Mouse (Mus musculus) limb, embryonic 11.5 days (tissue): Measurements from ENCODE around the gene Galr2. TPM values are rescaled to one million over a fixed set of nuclear protein-coding genes. Genes with fewer than 3 reads are reported as not detected.
A peak's percentile ranks its signal among the peaks of the same experiment; 100 is the strongest.
"Not testable (repeated sequence)": the region's sequence is repeated elsewhere in the genome, so short reads cannot be mapped to it uniquely, and the experiment has no call there.

Experiments
- ATAC-seq: fragments of 200-750 bp; cut with Nextera tagmentation; 2 replicates; pipeline ENCODE4 v1.8.0; 2017; ENCODE audit warnings: low read depth; ENCODE audit not compliant: insufficient number of reproducible peaks, low FRiP score, low TSS enrichment
- DNase-seq: peaks from one replicate; pipeline ENCODE4 v3.0.0-alpha.2; 2015; ENCODE audit warnings: low spot score
- H3K27ac ChIP-seq: fragments of 300-500 bp; sonication (generic); replicated peaks from 2 replicates; pipeline ENCODE4 v1.5.1; 2014; ENCODE audit warnings: low read depth, mild to moderate bottlenecking, low read length
- H3K27me3 ChIP-seq: fragments of 300-500 bp; sonication (generic); 2 replicates; pipeline ENCODE4 v1.6.1; 2014; ENCODE audit warnings: mild to moderate bottlenecking, low read length, mixed read lengths; ENCODE audit not compliant: control insufficient read depth, insufficient read depth
- H3K36me3 ChIP-seq: fragments of 300-500 bp; sonication (generic); 2 replicates; pipeline ENCODE4 v1.6.1; 2014; ENCODE audit warnings: mild to moderate bottlenecking, low read length, moderate library complexity, mixed read lengths; ENCODE audit not compliant: control insufficient read depth, insufficient read depth
- H3K4me1 ChIP-seq: fragments of 300-500 bp; sonication (generic); 2 replicates; pipeline ENCODE4 v1.6.1; 2014; ENCODE audit warnings: low read length, mixed read lengths; ENCODE audit not compliant: control insufficient read depth, insufficient read depth
- H3K4me2 ChIP-seq: fragments of 300-500 bp; sonication (generic); 2 replicates; pipeline ENCODE4 v1.6.1; 2014; ENCODE audit warnings: low read depth, mild to moderate bottlenecking, moderate library complexity; ENCODE audit not compliant: severe bottlenecking
- H3K4me3 ChIP-seq: fragments of 300-500 bp; sonication (generic); 2 replicates; pipeline ENCODE4 v1.5.1; 2014; ENCODE audit warnings: low read depth, low read length
- H3K9ac ChIP-seq: fragments of 300-500 bp; sonication (generic); 2 replicates; pipeline ENCODE4 v1.6.1; 2014; ENCODE audit warnings: mild to moderate bottlenecking, low read length
- H3K9me3 ChIP-seq: fragments of 300-500 bp; sonication (generic); 2 replicates; pipeline ENCODE4 v1.6.1; 2016; ENCODE audit warnings: low read length; ENCODE audit not compliant: control insufficient read depth
- WGBS: fragments of 180-500 bp; shearing (Covaris S2); extraction: QIAGEN DNeasy Blood & Tissue Kit; methylation state at CpG from one replicate; pipeline ENCODE4 v1.1.7; 2014; 5-methylcytosine and 5-hydroxymethylcytosine counted together
- polyA plus RNA-seq: library from polyadenylated mRNA; unstranded; fragments of >200 nt; fragmentation: Nextera tagmentation; extraction: Ambion mirVana; gene quantifications from 2 replicates; pipeline ENCODE4 v1.2.1, GENCODE M21; 2014

The Galr2 gene
- polyA plus RNA-seq, 1 experiment from 2014 or later = 0.12 TPM

DNA sequence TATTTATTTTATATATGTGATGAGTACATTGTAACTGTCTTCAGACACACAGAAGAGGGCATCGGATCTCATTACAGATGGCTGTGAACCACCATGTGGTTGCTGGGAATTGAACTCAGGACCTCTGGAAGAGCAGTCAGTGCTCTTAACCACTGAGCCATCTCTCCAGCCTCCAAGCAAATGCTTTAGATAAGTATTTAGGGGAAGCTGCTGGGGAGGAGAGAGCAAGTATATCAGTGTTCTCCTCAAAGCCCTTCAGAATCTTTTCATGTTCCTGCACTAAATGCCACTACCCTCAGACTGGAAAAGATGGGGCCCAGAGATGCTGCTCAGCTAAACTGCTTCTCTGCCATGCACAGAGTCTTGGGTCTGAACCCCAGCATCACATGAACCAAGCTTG lies 3.6 kb upstream of the Galr2 start:
- not testable (repeated sequence) for H3K36me3 ChIP-seq, H3K27ac ChIP-seq, H3K4me2 ChIP-seq, H3K4me3 ChIP-seq, ATAC-seq, H3K9me3 ChIP-seq, H3K9ac ChIP-seq, DNase-seq
- 94% methylated on average over 1 of the region's 1 CpGs for WGBS
- H3K4me1 ChIP-seq = peaks cover 14% of the 10 kb centered on the region
- peaks cover 23% of the 10 kb centered on the region for H3K27me3 ChIP-seq

DNA sequence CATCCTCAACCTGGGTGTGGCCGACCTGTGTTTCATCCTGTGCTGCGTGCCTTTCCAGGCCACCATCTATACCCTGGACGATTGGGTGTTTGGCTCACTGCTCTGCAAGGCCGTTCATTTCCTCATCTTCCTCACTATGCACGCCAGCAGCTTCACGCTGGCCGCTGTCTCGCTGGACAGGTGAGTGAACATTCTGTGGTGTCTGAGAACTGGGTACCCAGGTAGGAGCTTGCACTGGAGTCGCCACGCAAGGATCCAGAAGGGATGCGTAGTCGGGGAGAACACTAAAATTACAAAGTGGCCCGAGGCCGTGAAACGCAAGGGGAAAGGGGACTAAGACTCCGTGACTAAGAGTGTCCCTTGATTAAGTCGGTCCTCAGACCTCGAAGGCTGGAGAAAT lies 932 bp downstream of the Galr2 start:
- peak; percentile 40 for DNase-seq

DNA sequence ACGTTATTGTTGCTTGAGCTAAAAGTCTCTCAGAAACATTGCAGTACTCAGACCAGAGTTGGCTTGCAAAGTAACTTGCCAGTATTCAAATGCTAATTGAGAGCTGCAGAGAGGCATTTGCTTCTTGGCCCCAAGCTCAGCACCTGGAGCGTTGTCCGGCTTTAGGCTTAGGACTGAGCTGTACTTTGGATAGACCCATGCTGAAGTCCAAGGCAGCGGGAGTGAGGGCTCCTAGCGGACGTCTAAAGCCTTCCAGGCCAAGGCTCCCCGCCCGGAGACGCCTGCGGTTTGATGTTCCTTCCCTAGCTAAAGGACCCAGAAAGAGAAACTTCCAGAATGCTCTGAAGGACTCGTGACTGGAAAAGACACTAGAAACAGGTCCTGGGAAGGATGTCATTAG lies 1.4 kb downstream of the Galr2 start:
- Histone ChIP-seq H3K4me3 (no peak overlapping the region), H3K9me3 (no peaks in the 10 kb centered on the region), H3K4me1 (peaks cover 4% of the 10 kb centered on the region; the same call in 1 of the 2 replicates), H3K4me2 (no peak overlapping the region), H3K27me3 (peaks cover 53% of the 10 kb centered on the region), H3K36me3 (no peaks in the 10 kb centered on the region), H3K27ac (no peak overlapping the region), H3K9ac (no peak overlapping the region)
- DNase-seq = peak; percentile 57
- ATAC-seq = no peak
- under 1% methylated on average over 11 of the region's 11 CpGs for WGBS

More for the DNA sequence above, 932 bp downstream of the Galr2 start:
- peak overlapping the region; percentile 19 for H3K4me3 ChIP-seq
- 2% methylated on average over 18 of the region's 18 CpGs for WGBS
- peak overlapping the region; percentile 41 for H3K4me2 ChIP-seq
- H3K9me3 ChIP-seq = no peaks in the 10 kb centered on the region
- H3K36me3 ChIP-seq = no peaks in the 10 kb centered on the region
- H3K9ac ChIP-seq = no peak overlapping the region
- no peak overlapping the region for H3K27ac ChIP-seq
- no peak for ATAC-seq
- H3K4me1 ChIP-seq = peaks cover 4% of the 10 kb centered on the region; the same call in 1 of the 2 replicates
- H3K27me3 ChIP-seq = peaks cover 53% of the 10 kb centered on the region

DNA sequence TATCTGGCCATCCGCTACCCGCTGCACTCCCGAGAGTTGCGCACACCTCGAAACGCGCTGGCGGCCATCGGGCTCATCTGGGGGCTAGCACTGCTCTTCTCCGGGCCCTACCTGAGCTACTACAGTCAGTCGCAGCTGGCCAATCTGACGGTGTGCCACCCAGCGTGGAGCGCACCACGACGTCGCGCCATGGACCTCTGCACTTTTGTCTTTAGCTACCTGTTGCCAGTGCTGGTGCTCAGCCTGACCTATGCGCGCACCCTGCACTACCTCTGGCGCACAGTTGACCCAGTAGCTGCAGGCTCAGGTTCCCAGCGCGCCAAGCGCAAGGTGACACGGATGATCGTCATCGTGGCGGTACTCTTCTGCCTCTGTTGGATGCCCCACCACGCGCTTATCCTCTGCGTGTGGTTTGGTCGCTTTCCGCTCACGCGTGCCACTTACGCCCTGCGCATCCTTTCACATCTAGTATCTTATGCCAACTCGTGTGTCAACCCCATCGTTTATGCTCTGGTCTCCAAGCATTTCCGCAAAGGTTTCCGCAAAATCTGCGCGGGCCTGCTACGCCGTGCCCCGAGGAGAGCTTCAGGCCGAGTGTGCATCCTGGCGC lies 2.3 kb downstream of the Galr2 start:
- Histone ChIP-seq H3K4me3 (no peak overlapping the region), H3K9ac (no peak overlapping the region), H3K9me3 (no peaks in the 10 kb centered on the region), H3K36me3 (peaks cover under 1% of the 10 kb centered on the region; the same call in 1 of the 2 replicates), H3K4me2 (no peak overlapping the region), H3K4me1 (peaks cover 4% of the 10 kb centered on the region; the same call in 1 of the 2 replicates), H3K27me3 (peaks cover 53% of the 10 kb centered on the region), H3K27ac (no peak overlapping the region)
- 10% methylated on average over 48 of the region's 48 CpGs for WGBS
- DNase-seq (peak; percentile 33), ATAC-seq (no peak)

DNA sequence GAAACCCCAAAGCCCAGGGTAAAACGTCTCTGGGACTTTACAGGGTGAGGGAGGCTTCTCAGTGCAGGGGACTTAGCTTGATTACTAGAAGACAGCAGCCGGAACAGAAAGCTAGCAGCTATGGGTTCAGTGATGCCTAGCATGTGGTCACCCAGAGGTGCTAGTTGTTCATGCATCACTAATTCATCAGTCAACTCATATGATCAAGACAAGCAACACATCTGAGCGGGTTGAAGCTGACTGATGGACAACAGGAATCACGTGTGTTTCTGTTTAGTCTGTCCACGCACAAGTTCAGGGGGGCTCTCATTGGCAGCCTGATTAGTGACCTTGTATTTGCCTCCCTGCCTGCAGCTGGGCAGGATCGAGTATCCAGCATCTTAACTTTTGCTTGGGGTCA lies 3.2 kb downstream of the Galr2 start:
- Histone ChIP-seq H3K4me3 (no peak overlapping the region), H3K27me3 (peaks cover 53% of the 10 kb centered on the region), H3K9ac (no peak overlapping the region), H3K27ac (no peak overlapping the region), H3K4me1 (peaks cover 4% of the 10 kb centered on the region; the same call in 1 of the 2 replicates), H3K36me3 (peaks cover 3% of the 10 kb centered on the region; the same call in 1 of the 2 replicates), H3K4me2 (no peak overlapping the region), H3K9me3 (no peaks in the 10 kb centered on the region)
- WGBS = 41% methylated on average over 6 of the region's 6 CpGs
- no peak for ATAC-seq
- no peak for DNase-seq

DNA sequence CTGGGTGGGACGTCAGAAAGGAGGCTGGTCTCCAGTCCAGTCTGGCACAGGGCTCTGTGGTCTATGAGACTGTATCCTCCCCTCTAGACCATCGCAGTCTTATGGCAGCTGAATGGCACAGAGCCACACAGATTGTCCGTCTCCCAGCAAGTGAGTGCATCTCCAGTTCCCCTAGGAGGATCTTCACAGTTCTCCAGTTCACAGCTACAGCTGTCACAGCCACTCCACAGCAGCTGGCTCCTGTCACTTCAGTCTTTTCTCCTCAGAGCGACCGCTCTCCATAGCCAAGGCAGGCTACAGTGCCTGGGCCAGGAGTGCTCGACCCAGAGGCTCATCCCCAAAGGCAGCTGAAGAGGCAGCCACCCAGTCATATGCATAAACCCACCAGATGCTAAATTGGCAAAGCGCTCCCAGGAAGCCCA lies 5.0 kb downstream of the Galr2 start:
- peaks cover 44% of the 10 kb centered on the region for H3K27me3 ChIP-seq
- ATAC-seq = no peak

DNA sequence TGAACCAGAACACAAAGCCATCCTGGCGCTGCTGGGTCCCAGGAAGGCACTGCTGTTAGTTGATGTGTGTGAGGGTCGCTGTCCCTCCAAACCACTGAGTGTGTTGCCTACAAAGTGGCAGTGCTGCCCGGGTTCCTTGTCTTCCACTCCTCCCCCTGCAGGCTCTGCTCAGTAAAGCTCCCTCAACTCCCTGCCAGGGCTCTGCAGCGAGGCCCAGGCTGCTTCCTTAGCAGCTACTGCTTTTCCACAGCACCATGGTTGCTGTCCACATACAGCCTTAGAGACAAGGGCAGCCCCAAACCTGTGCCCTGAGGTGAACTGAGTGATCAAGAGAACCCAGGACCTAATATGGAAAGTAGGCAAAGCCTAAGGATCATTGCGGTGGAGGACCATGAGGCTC lies 6.6 kb downstream of the Galr2 start:
- Histone ChIP-seq H3K9ac (no peak overlapping the region), H3K4me1 (no peaks in the 10 kb centered on the region), H3K4me3 (no peak overlapping the region), H3K27me3 (peaks cover 28% of the 10 kb centered on the region), H3K36me3 (peaks cover 7% of the 10 kb centered on the region; the same call in 1 of the 2 replicates), H3K4me2 (no peak overlapping the region), H3K27ac (no peak overlapping the region), H3K9me3 (no peaks in the 10 kb centered on the region)
- WGBS = 80% methylated on average over 5 of the region's 5 CpGs
- no peak for DNase-seq
- no peak for ATAC-seq

More for the DNA sequence above, 5.0 kb downstream of the Galr2 start:
- DNase-seq = no peak
- no peak overlapping the region for H3K4me3 ChIP-seq
- peaks cover 3% of the 10 kb centered on the region; the same call in 1 of the 2 replicates for H3K36me3 ChIP-seq
- 74% methylated on average over 7 of the region's 7 CpGs for WGBS
- no peak overlapping the region for H3K27ac ChIP-seq
- H3K9me3 ChIP-seq = no peaks in the 10 kb centered on the region
- H3K4me1 ChIP-seq = peaks cover 4% of the 10 kb centered on the region; the same call in 1 of the 2 replicates
- no peak overlapping the region for H3K4me2 ChIP-seq
- H3K9ac ChIP-seq = no peak overlapping the region

DNA sequence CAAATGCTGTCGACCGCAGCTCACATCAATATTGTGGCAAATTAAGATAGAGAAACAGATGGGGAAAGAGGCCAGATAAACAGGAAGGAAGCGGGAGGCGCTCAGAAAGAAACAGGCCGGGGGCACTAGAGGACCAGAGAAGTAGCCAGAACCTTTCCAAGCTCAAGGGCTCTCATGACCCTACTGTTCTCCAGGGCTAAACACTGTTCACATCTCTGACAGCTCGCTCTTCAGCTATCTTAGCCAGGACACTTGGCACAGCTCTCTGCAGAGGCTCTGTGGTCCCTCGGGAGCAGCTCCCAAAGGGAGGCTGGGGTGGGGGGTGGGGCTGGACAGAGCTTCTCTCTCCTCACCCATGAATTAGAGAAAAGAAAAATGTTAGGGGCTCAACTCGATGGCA lies 9.8 kb downstream of the Galr2 start:
- ATAC-seq = no peak
- Histone ChIP-seq H3K27me3 (no peaks in the 10 kb centered on the region; the same call in 1 of the 2 replicates), H3K27ac (no peak overlapping the region), H3K9me3 (no peaks in the 10 kb centered on the region), H3K9ac (no peak overlapping the region), H3K4me2 (no peak overlapping the region), H3K36me3 (peaks cover 7% of the 10 kb centered on the region; the same call in 1 of the 2 replicates), H3K4me1 (no peaks in the 10 kb centered on the region), H3K4me3 (no peak overlapping the region)
- no peak for DNase-seq
- 72% methylated on average over 8 of the region's 8 CpGs for WGBS
